Mouse (Mus musculus) E14TG2a.4 (cell line): ENCODE measurements around the gene Krtap28-13.

Source experiments
- H3K27me3 ChIP-seq: 2 replicates; pipeline ENCODE4 v1.6.1; 2014; ENCODE audit warnings: low read length, control low read depth; ENCODE audit not compliant: insufficient read depth
- H3K36me3 ChIP-seq: 2 replicates; pipeline ENCODE4 v1.6.1; 2014; ENCODE audit warnings: low read length, control low read depth; ENCODE audit not compliant: insufficient read depth
- H3K4me1 ChIP-seq: replicated peaks from 2 replicates; pipeline ENCODE4 v1.6.1; 2014; ENCODE audit warnings: low read depth, low read length, control low read depth
- H3K4me3 ChIP-seq: replicated peaks from 2 replicates; pipeline ENCODE4 v1.5.1; 2014; ENCODE audit warnings: mild to moderate bottlenecking, low read length
- H3K9me3 ChIP-seq: 2 replicates; pipeline ENCODE4 v1.6.1; 2014; ENCODE audit warnings: low read length, control low read depth
- CTCF ChIP-seq: conservative IDR thresholded peaks from 2 replicates; pipeline ENCODE4 v1.5.1; 2014; ENCODE audit warnings: low read length
- NANOG ChIP-seq: IDR thresholded peaks from 2 replicates; pipeline ENCODE4 v1.6.1; 2014; ENCODE audit warnings: borderline replicate concordance, low read length, mixed read lengths
- POU5F1 ChIP-seq: IDR thresholded peaks from 2 replicates; pipeline ENCODE4 v1.6.1; 2014; ENCODE audit warnings: low read length, borderline replicate concordance

The Krtap28-13 gene

DNA sequence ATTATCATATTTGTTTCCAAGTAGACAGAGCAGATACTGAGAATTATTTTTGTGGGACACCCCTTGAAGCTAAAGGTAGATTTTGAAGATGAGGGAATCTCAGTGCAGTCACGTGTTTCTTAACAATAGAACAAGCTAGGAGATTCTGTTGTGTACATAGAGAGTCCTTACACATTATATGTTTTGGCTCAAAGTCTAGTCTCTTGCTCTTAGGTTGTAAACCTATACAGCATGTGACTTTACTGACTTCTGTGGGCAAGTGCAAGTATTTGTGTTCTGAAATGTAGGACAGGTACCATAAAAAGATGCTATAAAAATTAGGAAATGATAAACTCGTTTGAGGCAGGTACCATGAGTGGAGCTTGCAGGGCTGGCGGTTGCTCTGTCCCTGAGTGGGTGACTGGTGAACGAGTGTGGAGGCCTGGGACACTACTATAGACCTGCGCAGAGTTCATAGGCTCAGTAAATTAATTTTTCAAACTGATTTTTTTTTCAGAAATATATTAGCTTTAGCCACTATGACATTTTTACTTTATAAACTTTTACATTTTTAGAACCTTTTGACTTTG is 46.8 kb downstream of the Krtap28-13 start:
- H3K4me3 ChIP-seq: no peak overlapping the region
- no peaks in the 10 kb centered on the region for H3K9me3 ChIP-seq
- TF ChIP-seq NANOG (no peak), CTCF (no peak), POU5F1 (no peak)
- no peaks in the 10 kb centered on the region for H3K36me3 ChIP-seq
- H3K27me3 ChIP-seq: no peaks in the 10 kb centered on the region
- no peaks in the 10 kb centered on the region for H3K4me1 ChIP-seq

DNA sequence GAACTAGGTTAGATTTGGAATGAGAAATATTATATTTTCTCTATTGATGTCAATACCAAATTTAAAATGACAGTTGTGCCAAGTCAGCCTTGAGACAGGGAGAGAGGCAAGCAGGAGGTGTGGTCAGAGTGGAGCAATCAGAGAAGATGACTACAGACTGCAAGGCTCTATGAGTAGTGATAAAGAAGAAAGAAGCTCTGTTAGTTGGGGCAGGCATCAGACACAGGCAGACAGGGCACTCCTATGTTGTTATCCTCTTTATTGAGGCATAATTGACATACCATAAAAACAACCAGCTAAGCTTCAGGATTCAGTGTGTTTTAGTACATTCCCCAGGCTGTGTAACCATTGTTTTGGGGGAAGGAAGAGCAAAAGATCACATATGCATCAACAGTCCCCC is 50.3 kb downstream of the Krtap28-13 start:
- H3K4me3 ChIP-seq: no peak overlapping the region
- H3K27me3 ChIP-seq: no peaks in the 10 kb centered on the region
- H3K36me3 ChIP-seq: no peaks in the 10 kb centered on the region
- TF ChIP-seq POU5F1 (no peak), NANOG (no peak), CTCF (no peak)
- no peaks in the 10 kb centered on the region for H3K9me3 ChIP-seq
- no peaks in the 10 kb centered on the region for H3K4me1 ChIP-seq
